Mouse (Mus musculus) CD4-positive, CD25-positive, alpha-beta regulatory T cell (primary cell): ENCODE results near the gene Clasrp. TPM values are rescaled to one million over a fixed set of nuclear protein-coding genes. Genes with fewer than 3 reads are reported as not detected.

Experiments used
- polyA plus RNA-seq: library from polyadenylated mRNA; unstranded; fragments of 100-300 nt; shearing (Covaris generic); gene quantifications from one replicate; pipeline ENCODE4 v1.2.1, GENCODE M21; 2017

The Clasrp gene
- polyA plus RNA-seq, result 75.0 TPM

DNA sequence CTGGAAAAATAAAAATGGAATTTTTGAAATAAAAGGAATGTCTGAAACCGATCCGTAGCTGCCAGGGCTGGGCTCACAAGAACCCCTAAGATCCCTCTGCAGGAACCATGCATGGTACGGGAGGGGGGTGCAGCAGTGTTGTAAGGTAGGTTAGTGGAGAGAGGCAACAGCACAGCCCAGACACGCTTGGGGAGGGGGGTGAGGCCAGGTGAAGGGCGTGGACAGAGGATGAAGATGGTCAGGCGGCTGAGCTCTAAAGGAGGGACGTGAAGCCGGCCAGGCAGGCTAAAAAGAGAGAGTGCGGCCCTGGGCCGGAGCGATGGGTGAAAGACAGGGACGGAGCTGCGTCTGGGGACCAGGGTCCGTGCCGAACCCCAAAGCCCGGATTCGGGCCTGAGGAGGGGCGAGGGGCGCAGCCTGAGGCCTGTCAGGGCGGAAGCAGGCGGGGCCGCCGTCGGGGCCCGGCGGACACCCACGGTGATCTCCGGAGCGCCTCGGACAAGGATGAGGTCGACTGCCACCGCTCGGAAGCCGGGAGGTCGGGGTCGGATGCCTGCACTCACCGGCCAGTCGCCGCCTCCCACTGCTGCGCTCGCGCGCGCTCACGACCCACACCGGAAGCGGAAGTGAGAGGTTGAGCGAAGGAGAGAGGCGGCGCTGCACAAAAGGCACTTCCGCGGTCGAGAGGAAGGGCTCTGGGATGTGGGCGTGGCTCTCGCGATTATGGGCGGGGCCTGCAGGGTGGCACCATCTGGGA is at the start of gene Clasrp:
Gene Clasrp, minus strand, starts transcription at position 638 of the 757 bp plus-strand sequence.

DNA sequence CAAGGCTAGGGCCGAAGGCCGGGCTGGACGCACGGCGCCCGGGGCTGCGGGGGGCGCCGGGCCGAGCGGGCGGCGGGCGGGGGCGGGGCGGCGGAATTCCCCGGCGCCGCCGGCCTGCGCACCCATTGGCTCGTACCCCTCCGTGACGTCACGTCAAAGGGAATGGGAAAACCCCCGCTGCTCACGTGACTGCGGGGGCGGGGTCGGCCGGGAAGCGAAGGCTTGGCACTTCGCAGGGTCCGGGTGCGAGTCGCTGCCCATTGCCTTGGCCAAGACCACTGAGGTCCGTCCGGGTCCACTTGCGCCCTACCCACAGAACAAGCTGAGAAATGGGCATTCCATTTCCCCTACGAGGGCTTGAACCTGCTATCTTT is 25.1 kb upstream of the Clasrp start, which contains the start of gene Relb:
Gene Relb, minus strand, starts transcription at position 78 of the 374 bp plus-strand sequence.

DNA sequence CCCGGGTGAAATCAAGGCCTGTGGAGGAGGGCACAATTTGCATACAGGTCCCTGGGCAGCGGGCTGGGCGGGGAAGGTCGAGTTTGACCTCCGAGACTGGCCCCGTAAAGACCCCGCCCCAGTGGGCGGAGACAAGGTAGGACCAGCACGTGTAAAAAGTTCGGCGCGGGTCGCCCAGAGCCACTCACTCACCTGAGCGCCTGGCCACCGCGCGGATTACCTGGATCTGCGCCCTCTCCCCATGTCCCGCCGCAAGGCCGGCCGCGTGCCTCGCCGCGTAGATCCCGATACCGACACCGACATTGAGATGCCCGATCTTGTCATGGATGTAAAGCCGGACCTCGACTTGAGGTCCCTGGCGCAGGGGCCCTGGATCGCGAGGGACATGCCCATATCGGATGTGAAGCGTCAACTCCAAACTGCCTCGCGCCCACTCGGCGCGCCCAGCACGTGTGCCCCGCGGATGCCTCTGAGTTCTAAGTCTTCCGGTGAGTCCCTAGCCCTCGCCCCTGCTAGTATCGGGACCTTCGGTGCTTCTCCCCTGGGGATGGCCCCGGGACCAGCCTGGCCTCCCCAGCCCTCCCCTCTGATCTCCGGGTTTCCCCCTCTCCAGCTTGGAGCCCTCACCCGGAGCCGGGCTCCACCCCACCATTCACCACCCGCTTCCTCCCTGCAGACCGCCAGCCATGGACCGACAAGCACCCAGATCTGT is 27.0 kb downstream of the Clasrp start, which contains the start of the genes Zfp296 and Gemin7:
Gene Zfp296, plus strand, starts transcription at position 147 of the 712 bp plus-strand sequence.
Gene Gemin7, minus strand, starts transcription at position 455 of the 712 bp plus-strand sequence.

DNA sequence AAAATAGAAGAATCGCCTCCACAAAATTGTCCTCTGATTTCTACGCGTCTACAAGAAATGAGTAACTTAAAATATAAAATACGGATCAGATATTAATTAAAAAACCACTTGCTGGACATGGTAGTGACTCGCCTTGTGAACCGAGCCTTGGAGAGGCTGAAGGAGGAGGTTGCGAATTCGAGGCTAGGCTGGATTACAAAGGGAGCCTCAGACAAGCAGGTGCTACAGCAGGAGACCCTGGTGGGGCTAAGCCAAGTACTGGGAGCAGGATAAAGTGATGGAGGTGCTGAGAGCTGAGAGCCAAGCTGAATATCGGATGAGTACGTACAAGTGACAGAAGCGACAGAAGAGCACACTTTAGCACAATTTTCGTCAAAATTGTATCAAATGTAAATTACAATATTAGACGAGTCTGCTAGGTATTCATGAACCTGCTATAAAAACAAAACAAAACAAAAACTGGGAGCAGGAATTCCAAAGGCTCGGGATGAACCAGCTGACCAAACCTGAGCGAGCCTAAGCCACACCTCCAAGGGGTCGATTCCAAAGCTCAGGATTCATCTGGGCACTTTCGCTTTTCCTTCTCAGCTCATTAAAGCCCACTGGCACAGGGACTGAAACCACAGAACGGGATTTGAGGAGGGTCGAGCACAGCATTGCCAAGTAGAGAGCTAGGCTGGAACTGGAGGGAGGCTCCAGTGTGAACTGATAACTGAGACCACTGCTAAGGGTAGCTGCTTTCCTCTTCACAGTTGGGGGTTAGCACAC is 41.5 kb downstream of the Clasrp start, which contains the start of gene Ppp1r37:
Gene Ppp1r37, minus strand, starts transcription at position 434 of the 768 bp plus-strand sequence.

Other genes starting within 250 kb of the Clasrp start
- gene Cd3eap, start 245.0 kb downstream of the Clasrp start, polyA plus RNA-seq, result 14.5 TPM
- gene Ppp1r13l, start 244.7 kb downstream of the Clasrp start, polyA plus RNA-seq, result 0.38 TPM
- gene Ercc2, start 222.5 kb downstream of the Clasrp start, polyA plus RNA-seq, result 9.2 TPM
- 27.0 TPM for gene Klc3, start 200.4 kb downstream of the Clasrp start, polyA plus RNA-seq
- 0.19 TPM for gene Ckm, start 199.7 kb downstream of the Clasrp start, polyA plus RNA-seq
- 9.0 TPM for gene Mark4, start 145.7 kb downstream of the Clasrp start, polyA plus RNA-seq
- not detected for gene Exoc3l2, start 141.2 kb downstream of the Clasrp start, polyA plus RNA-seq
- gene Bloc1s3, start 96.1 kb downstream of the Clasrp start, polyA plus RNA-seq, result 11.3 TPM
- gene Trappc6a, start 96.1 kb downstream of the Clasrp start, polyA plus RNA-seq, result 123 TPM
- gene Nkpd1, start 86.6 kb downstream of the Clasrp start, polyA plus RNA-seq, result not detected
- 18.0 TPM for gene Ppp1r37, start 41.4 kb downstream of the Clasrp start, polyA plus RNA-seq
- 1.4 TPM for gene Zfp296, start 27.2 kb downstream of the Clasrp start, polyA plus RNA-seq
- 120 TPM for gene Gemin7, start 26.9 kb downstream of the Clasrp start, polyA plus RNA-seq
- gene Relb, start 25.0 kb upstream of the Clasrp start, polyA plus RNA-seq, result 87.1 TPM
- gene Clptm1, start 60.5 kb upstream of the Clasrp start, polyA plus RNA-seq, result 156 TPM
- gene Apoc2, start 73.5 kb upstream of the Clasrp start, polyA plus RNA-seq, result not detected
- gene Gm44805, start 76.9 kb upstream of the Clasrp start, polyA plus RNA-seq, result not detected
- not detected for gene Apoc4, start 77.0 kb upstream of the Clasrp start, polyA plus RNA-seq
- gene Apoc1, start 88.2 kb upstream of the Clasrp start, polyA plus RNA-seq, result 0.99 TPM
- 23.1 TPM for gene Apoe, start 94.7 kb upstream of the Clasrp start, polyA plus RNA-seq
- gene Tomm40, start 111.0 kb upstream of the Clasrp start, polyA plus RNA-seq, result 89.0 TPM
- gene Nectin2, start 146.0 kb upstream of the Clasrp start, polyA plus RNA-seq, result 1.2 TPM
- 13.3 TPM for gene Bcam, start 166.5 kb upstream of the Clasrp start, polyA plus RNA-seq
- gene Cblc, start 192.3 kb upstream of the Clasrp start, polyA plus RNA-seq, result 0.17 TPM
- gene Bcl3, start 218.3 kb upstream of the Clasrp start, polyA plus RNA-seq, result 116 TPM
- 0.45 TPM for gene Gm19345, start 247.5 kb upstream of the Clasrp start, polyA plus RNA-seq